ENCODE assay signal across 8 mouse cellular contexts in genomic region chr11:69370817-69371215, GRCm38 (mm10). TPM values are rescaled to one million over a fixed set of nuclear protein-coding genes. Genes with fewer than 3 reads are reported as not detected.
DNase-seq lines count a peak whose midpoint lies in the region; ATAC-seq and TF ChIP-seq lines count a peak whose summit lies in the region.

No protein-coding gene starts in this region.

- H3K27me3 ChIP-seq in liver, embryonic 11.5 days (replicated peaks; ENCODE audit: control insufficient read depth, insufficient read depth, low read length) = peaks cover 12% of the 10 kb centered on the region
- peaks cover 20% of the 10 kb centered on the region for H3K27me3 ChIP-seq in liver, postnatal 0 days (ENCODE audit: insufficient read depth, low read length)
- H3K27me3 ChIP-seq in intestine, embryonic 16.5 days (replicated peaks; ENCODE audit: control insufficient read depth, insufficient read depth, low read length) = no peaks in the 10 kb centered on the region
- no peaks in the 10 kb centered on the region for H3K27me3 ChIP-seq in neural tube, embryonic 14.5 days (ENCODE audit: control insufficient read depth, insufficient read depth, low read length)

- TF ChIP-seq CTCF in liver, postnatal 0 days (IDR thresholded peaks at IDR 0.05; ENCODE audit: low read depth) = no peak
- no peak for TF ChIP-seq CTCF in embryonic fibroblast, embryonic 13.5 days (IDR thresholded peaks at IDR 0.05; ENCODE audit: borderline replicate concordance, insufficient read depth, low read length)

- H3K4me3 ChIP-seq in liver, embryonic 11.5 days (ENCODE audit: low read depth, low read length) = no peak overlapping the region
- H3K4me3 ChIP-seq in liver, postnatal 0 days (ENCODE audit: low read depth, low read length) = no peak overlapping the region
- H3K4me3 ChIP-seq in embryonic fibroblast, embryonic 13.5 days (ENCODE audit: insufficient read depth, low read length) = peak overlapping the region; percentile 13; the same call in 1 of the 2 replicates
- H3K4me3 ChIP-seq in intestine, embryonic 16.5 days (ENCODE audit: low read length) = no peak overlapping the region
- peak overlapping the region; percentile 6; the same call in 1 of the 2 replicates for H3K4me3 ChIP-seq in neural tube, embryonic 14.5 days (ENCODE audit: low read depth, low read length)

- no peaks in the 10 kb centered on the region for H3K9me3 ChIP-seq in liver, embryonic 11.5 days (ENCODE audit: control insufficient read depth, low read length)
- no peaks in the 10 kb centered on the region for H3K9me3 ChIP-seq in liver, postnatal 0 days (ENCODE audit: low read length)
- no peaks in the 10 kb centered on the region for H3K9me3 ChIP-seq in intestine, embryonic 16.5 days (ENCODE audit: control insufficient read depth, low read length)
- H3K9me3 ChIP-seq in neural tube, embryonic 14.5 days (ENCODE audit: control insufficient read depth, low read length) = no peaks in the 10 kb centered on the region

- TF ChIP-seq EP300 in liver, postnatal 0 days (IDR thresholded peaks at IDR 0.05; ENCODE audit: low read depth) = no peak

- peaks cover 55% of the 10 kb centered on the region for H3K4me1 ChIP-seq in liver, embryonic 11.5 days (replicated peaks; ENCODE audit: control insufficient read depth, insufficient read depth, low read length)
- peaks cover 41% of the 10 kb centered on the region for H3K4me1 ChIP-seq in liver, postnatal 0 days (ENCODE audit: insufficient read depth)
- peaks cover 7% of the 10 kb centered on the region for H3K4me1 ChIP-seq in embryonic fibroblast, embryonic 13.5 days (ENCODE audit: control insufficient read depth, insufficient read depth, low read length)
- peaks cover 35% of the 10 kb centered on the region for H3K4me1 ChIP-seq in intestine, embryonic 16.5 days (ENCODE audit: control insufficient read depth, insufficient read depth, low read length)
- H3K4me1 ChIP-seq in neural tube, embryonic 14.5 days (ENCODE audit: control insufficient read depth, insufficient read depth, low read length) = peaks cover 38% of the 10 kb centered on the region

- H3K4me2 ChIP-seq in liver, embryonic 11.5 days = peak overlapping the region; percentile 19
- H3K4me2 ChIP-seq in liver, postnatal 0 days (ENCODE audit: low read depth, low read length) = no peak overlapping the region
- H3K4me2 ChIP-seq in intestine, embryonic 16.5 days (ENCODE audit: low read depth, low read length) = peak overlapping the region; percentile 33
- H3K4me2 ChIP-seq in neural tube, embryonic 14.5 days (ENCODE audit: low read depth, low read length) = peak overlapping the region; percentile 34

- ATAC-seq in liver, embryonic 11.5 days (replicated peaks; ENCODE audit: low FRiP score) = no peak
- no peak for ATAC-seq in liver, postnatal 0 days
- no peak for ATAC-seq in intestine, embryonic 16.5 days
- ATAC-seq in neural tube, embryonic 14.5 days (ENCODE audit: low read depth) = no peak

- peak overlapping the region; percentile 20; the same call in 1 of the 2 replicates for H3K27ac ChIP-seq in liver, embryonic 11.5 days (ENCODE audit: low read depth, low read length)
- no peak overlapping the region for H3K27ac ChIP-seq in liver, postnatal 0 days (ENCODE audit: low read depth)
- peak overlapping the region; percentile 94 for H3K27ac ChIP-seq in embryonic fibroblast, embryonic 13.5 days (ENCODE audit: insufficient read depth, low read length)
- H3K27ac ChIP-seq in intestine, embryonic 16.5 days (ENCODE audit: low read length) = peak overlapping the region; percentile 80
- H3K27ac ChIP-seq in neural tube, embryonic 14.5 days (ENCODE audit: low read depth, low read length) = peak overlapping the region; percentile 64

- no peak for DNase-seq in liver, embryonic 11.5 days (ENCODE audit: low spot score)
- no peak for DNase-seq in liver, postnatal 0 days
- no peak for DNase-seq in right cerebral cortex, adult 2 months (ENCODE audit: low spot score in 2 of 2)
- DNase-seq in right cerebral cortex, adult 18-20 months = no peak
- DNase-seq in urinary bladder, postnatal 10 days (ENCODE audit: low spot score) = no peak

- WGBS in liver, embryonic 11.5 days = 30% methylated on average over 9 of the region's 9 CpGs
- 34% methylated on average over 8 of the region's 9 CpGs for WGBS in liver, postnatal 0 days (ENCODE audit: insufficient replicate concordance)
- WGBS in intestine, embryonic 16.5 days = 27% methylated on average over 9 of the region's 9 CpGs
- WGBS in neural tube, embryonic 14.5 days = 12% methylated on average over 9 of the region's 9 CpGs

- TF ChIP-seq POLR2A in embryonic fibroblast, embryonic 13.5 days (IDR thresholded peaks at IDR 0.05; ENCODE audit: low read depth, low read length) = peak; percentile 19; the same call in 1 of the 2 replicates

- H3K9ac ChIP-seq in liver, embryonic 11.5 days (ENCODE audit: low read depth, low read length) = no peak overlapping the region
- H3K9ac ChIP-seq in liver, postnatal 0 days (replicated peaks) = no peak overlapping the region
- H3K9ac ChIP-seq in intestine, embryonic 16.5 days (ENCODE audit: low read depth, low read length) = 0 out of 2 replicates have a peak overlapping the region, but pooled peaks have one; percentile 5
- no peak overlapping the region for H3K9ac ChIP-seq in neural tube, embryonic 14.5 days (replicated peaks; ENCODE audit: low read depth, low read length)

- H3K36me3 ChIP-seq in liver, embryonic 11.5 days (ENCODE audit: control insufficient read depth, insufficient read depth, low read length) = no peaks in the 10 kb centered on the region
- no peaks in the 10 kb centered on the region for H3K36me3 ChIP-seq in liver, postnatal 0 days (replicated peaks; ENCODE audit: insufficient read depth, low read length)
- no peaks in the 10 kb centered on the region; the same call in 1 of the 2 replicates for H3K36me3 ChIP-seq in intestine, embryonic 16.5 days (ENCODE audit: control insufficient read depth, insufficient read depth, low read length)
- 0 out of 2 replicates have a peak, but pooled peaks cover 3% of the 10 kb centered on the region for H3K36me3 ChIP-seq in neural tube, embryonic 14.5 days (ENCODE audit: control insufficient read depth, insufficient read depth, low read length)

RNA-seq across cellular contexts. Expression of gene Chd3, which starts 1.6 kb away (rescaled TPM):
- polyA plus RNA-seq in liver, embryonic 11.5 days (2014; fragmentation: Nextera tagmentation; extraction: Ambion mirVana) = 13.8 and 17.1 TPM in 2 replicates
- 7.8 and 8.7 TPM in 2 replicates for polyA plus RNA-seq in liver, postnatal 0 days (2015; fragmentation: Nextera tagmentation; extraction: Ambion mirVana)
- 175 and 199 TPM in 2 replicates for polyA plus RNA-seq in embryonic fibroblast, embryonic 13.5 days (2011; ENCODE audit: insufficient read length, low read depth, missing spikeins)
- 33.4 and 35.5 TPM in 2 replicates for polyA plus RNA-seq in intestine, embryonic 16.5 days (2015; fragmentation: Nextera tagmentation; extraction: Ambion mirVana)
- 86.0 and 89.6 TPM in 2 replicates for polyA plus RNA-seq in neural tube, embryonic 14.5 days (2014; fragmentation: Nextera tagmentation; extraction: Ambion mirVana)

RNA-seq across cellular contexts. Expression of gene Naa38, which starts 24.5 kb away (rescaled TPM):
- 151 and 178 TPM in 2 replicates for polyA plus RNA-seq in liver, embryonic 11.5 days (2014; fragmentation: Nextera tagmentation; extraction: Ambion mirVana)
- 83.7 and 83.9 TPM in 2 replicates for polyA plus RNA-seq in liver, postnatal 0 days (2015; fragmentation: Nextera tagmentation; extraction: Ambion mirVana)
- polyA plus RNA-seq in embryonic fibroblast, embryonic 13.5 days (2011; ENCODE audit: insufficient read length, low read depth, missing spikeins) = 75.6 and 81.1 TPM in 2 replicates
- 168 and 170 TPM in 2 replicates for polyA plus RNA-seq in intestine, embryonic 16.5 days (2015; fragmentation: Nextera tagmentation; extraction: Ambion mirVana)
- polyA plus RNA-seq in neural tube, embryonic 14.5 days (2014; fragmentation: Nextera tagmentation; extraction: Ambion mirVana) = 112 and 132 TPM in 2 replicates

RNA-seq across cellular contexts. Expression of gene Cyb5d1, which starts 24.6 kb away (rescaled TPM):
- polyA plus RNA-seq in liver, embryonic 11.5 days (2014; fragmentation: Nextera tagmentation; extraction: Ambion mirVana) = 19.7 and 19.9 TPM in 2 replicates
- polyA plus RNA-seq in liver, postnatal 0 days (2015; fragmentation: Nextera tagmentation; extraction: Ambion mirVana) = 4.7 and 5.4 TPM in 2 replicates
- polyA plus RNA-seq in embryonic fibroblast, embryonic 13.5 days (2011; ENCODE audit: insufficient read length, low read depth, missing spikeins) = 51.0 and 51.7 TPM in 2 replicates
- 22.6 and 24.0 TPM in 2 replicates for polyA plus RNA-seq in intestine, embryonic 16.5 days (2015; fragmentation: Nextera tagmentation; extraction: Ambion mirVana)
- polyA plus RNA-seq in neural tube, embryonic 14.5 days (2014; fragmentation: Nextera tagmentation; extraction: Ambion mirVana) = 21.3 and 29.9 TPM in 2 replicates

RNA-seq across cellular contexts. Expression of gene Tmem88, which starts 27.2 kb away (rescaled TPM):
- polyA plus RNA-seq in liver, embryonic 11.5 days (2014; fragmentation: Nextera tagmentation; extraction: Ambion mirVana) = 20.4 and 26.2 TPM in 2 replicates
- polyA plus RNA-seq in liver, postnatal 0 days (2015; fragmentation: Nextera tagmentation; extraction: Ambion mirVana) = 12.3 and 14.0 TPM in 2 replicates
- 9.1 and 10.3 TPM in 2 replicates for polyA plus RNA-seq in embryonic fibroblast, embryonic 13.5 days (2011; ENCODE audit: insufficient read length, low read depth, missing spikeins)
- polyA plus RNA-seq in intestine, embryonic 16.5 days (2015; fragmentation: Nextera tagmentation; extraction: Ambion mirVana) = 30.8 and 31.0 TPM in 2 replicates
- 2.3 and 5.3 TPM in 2 replicates for polyA plus RNA-seq in neural tube, embryonic 14.5 days (2014; fragmentation: Nextera tagmentation; extraction: Ambion mirVana)

RNA-seq across cellular contexts. Expression of gene Rnf227, which starts 30.6 kb away (rescaled TPM):
- polyA plus RNA-seq in liver, embryonic 11.5 days (2014; fragmentation: Nextera tagmentation; extraction: Ambion mirVana) = 4.3 and 5.4 TPM in 2 replicates
- polyA plus RNA-seq in liver, postnatal 0 days (2015; fragmentation: Nextera tagmentation; extraction: Ambion mirVana) = 0.87 and 1.3 TPM in 2 replicates
- 1.7 and 4.4 TPM in 2 replicates for polyA plus RNA-seq in embryonic fibroblast, embryonic 13.5 days (2011; ENCODE audit: insufficient read length, low read depth, missing spikeins)
- polyA plus RNA-seq in intestine, embryonic 16.5 days (2015; fragmentation: Nextera tagmentation; extraction: Ambion mirVana) = 8.0 and 8.3 TPM in 2 replicates
- polyA plus RNA-seq in neural tube, embryonic 14.5 days (2014; fragmentation: Nextera tagmentation; extraction: Ambion mirVana) = 213 and 260 TPM in 2 replicates

Comparison
In these comparisons a context has a peak if more than half of its experiments do, and no peak if none do; other contexts are left out.
1. H3K4me3 ChIP-seq: peak in embryonic fibroblast, embryonic 13.5 days (single experiment) and neural tube, embryonic 14.5 days (single experiment); none in liver, embryonic 11.5 days (single experiment), liver, postnatal 0 days (single experiment) and intestine, embryonic 16.5 days (single experiment).